Mouse (Mus musculus): ENCODE data around the gene Cyb5d1. TPM values are rescaled to one million over a fixed set of nuclear protein-coding genes. Genes with fewer than 3 reads are reported as not detected.

Cyb5d1 gene
- polyA plus RNA-seq, 1 experiment from 2014 or later: 23.9 TPM

- DNase-seq (ENCODE audit: low spot score) (no peak), ATAC-seq (ENCODE audit: low FRiP score) (no peak)
- H3K4me3 ChIP-seq (replicated peaks; ENCODE audit: low read length): no peak overlapping the region
- WGBS: 91% methylated on average over 16 of the region's 16 CpGs
- H3K9ac ChIP-seq: no peak overlapping the region
- peaks cover 71% of the 10 kb centered on the region for H3K36me3 ChIP-seq (replicated peaks; ENCODE audit: control insufficient read depth, insufficient read depth)
- H3K27me3 ChIP-seq (ENCODE audit: control insufficient read depth, insufficient read depth, low read length): no peaks in the 10 kb centered on the region
- no peak overlapping the region for H3K27ac ChIP-seq
- no peaks in the 10 kb centered on the region for H3K9me3 ChIP-seq (ENCODE audit: control insufficient read depth, low read length)
- H3K4me2 ChIP-seq (replicated peaks): no peak overlapping the region
- peaks cover 22% of the 10 kb centered on the region for H3K4me1 ChIP-seq (replicated peaks; ENCODE audit: control insufficient read depth, insufficient read depth, low read length)
Observed at GRCm38 (mm10) chr11:69406867-69407723, 11.7 kb upstream of the Cyb5d1 start.

DNA sequence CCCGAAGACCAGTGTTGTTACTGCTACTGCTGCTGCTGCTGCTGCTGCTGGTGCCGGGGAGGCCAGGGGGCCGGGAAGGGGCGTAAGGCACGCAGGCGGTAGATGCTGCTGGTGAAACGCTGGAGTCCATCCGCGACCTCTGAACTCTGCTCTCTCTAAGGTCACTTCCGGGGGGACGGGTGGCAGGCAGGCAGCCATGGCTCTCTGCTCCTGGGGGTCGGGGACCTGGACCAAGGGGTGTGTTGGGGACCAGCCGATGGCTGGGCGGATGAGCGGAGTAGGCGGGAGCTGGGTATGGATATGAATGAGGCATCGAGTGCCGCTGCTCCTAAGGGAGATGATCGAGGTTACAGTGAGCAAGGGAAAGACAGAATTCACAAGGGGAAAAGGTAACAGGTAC is 10.9 kb upstream of the Cyb5d1 start:
- H3K27ac ChIP-seq: no peak overlapping the region
- H3K9ac ChIP-seq: no peak overlapping the region
- no peak overlapping the region for H3K4me2 ChIP-seq (replicated peaks)
- no peak overlapping the region for H3K4me3 ChIP-seq (replicated peaks; ENCODE audit: low read length)
- H3K4me1 ChIP-seq (replicated peaks; ENCODE audit: control insufficient read depth, insufficient read depth, low read length): peaks cover 16% of the 10 kb centered on the region
- DNase-seq (ENCODE audit: low spot score) (no peak), ATAC-seq (ENCODE audit: low FRiP score) (no peak)
- peaks cover 71% of the 10 kb centered on the region for H3K36me3 ChIP-seq (replicated peaks; ENCODE audit: control insufficient read depth, insufficient read depth)
- no peaks in the 10 kb centered on the region for H3K27me3 ChIP-seq (ENCODE audit: control insufficient read depth, insufficient read depth, low read length)
- 88% methylated on average over 19 of the region's 19 CpGs for WGBS
- no peaks in the 10 kb centered on the region for H3K9me3 ChIP-seq (ENCODE audit: control insufficient read depth, low read length)

DNA sequence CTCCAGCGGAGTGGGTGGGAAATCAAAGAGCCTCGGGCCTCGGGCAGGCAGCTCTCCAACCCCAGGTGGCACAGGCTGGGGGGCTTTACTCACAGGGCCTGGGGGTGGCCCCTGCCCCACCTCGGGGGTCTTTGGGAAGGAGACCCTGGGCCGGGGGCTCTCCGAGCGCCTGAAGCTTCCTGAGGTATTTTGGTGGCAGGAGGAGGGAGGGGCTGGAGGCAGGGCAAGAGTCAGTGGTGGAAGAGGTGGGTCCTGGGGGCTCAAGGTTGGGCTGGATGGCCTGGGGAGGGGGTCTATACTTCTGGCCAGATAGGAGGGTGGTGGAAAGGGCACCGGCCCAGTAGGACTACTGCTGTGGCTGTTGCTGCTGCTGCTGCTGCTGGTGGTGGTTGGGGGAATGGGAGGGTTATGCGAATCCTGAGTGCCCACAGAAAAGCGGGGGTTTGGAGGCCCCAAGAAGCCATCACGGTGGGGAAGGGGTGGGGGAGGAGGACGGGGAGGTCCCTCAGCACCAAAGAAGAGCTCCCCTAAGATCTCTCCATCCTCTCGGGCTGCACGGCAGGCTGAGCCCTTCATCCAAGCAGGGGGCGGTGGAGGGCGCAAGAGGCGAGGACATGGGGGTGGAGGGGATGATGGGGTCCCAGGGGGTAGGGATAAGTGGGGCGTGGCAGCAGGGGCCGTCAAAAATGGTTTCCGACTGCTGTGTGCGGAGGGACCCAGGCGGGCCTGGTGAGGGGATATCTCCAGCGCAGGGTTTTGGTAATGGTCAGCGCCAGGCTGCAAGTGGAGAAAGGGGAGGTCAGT is 10.2 kb upstream of the Cyb5d1 start:
- Histone ChIP-seq H3K4me3 (replicated peaks; ENCODE audit: low read length) (no peak overlapping the region), H3K27me3 (ENCODE audit: control insufficient read depth, insufficient read depth, low read length) (no peaks in the 10 kb centered on the region), H3K36me3 (replicated peaks; ENCODE audit: control insufficient read depth, insufficient read depth) (peaks cover 78% of the 10 kb centered on the region), H3K4me1 (replicated peaks; ENCODE audit: control insufficient read depth, insufficient read depth, low read length) (peaks cover 16% of the 10 kb centered on the region), H3K9ac (no peak overlapping the region), H3K27ac (no peak overlapping the region), H3K9me3 (ENCODE audit: control insufficient read depth, low read length) (no peaks in the 10 kb centered on the region), H3K4me2 (replicated peaks) (no peak overlapping the region)
- DNase-seq (ENCODE audit: low spot score): no peak
- WGBS: 88% methylated on average over 24 of the region's 24 CpGs
- ATAC-seq (ENCODE audit: low FRiP score): no peak

DNA sequence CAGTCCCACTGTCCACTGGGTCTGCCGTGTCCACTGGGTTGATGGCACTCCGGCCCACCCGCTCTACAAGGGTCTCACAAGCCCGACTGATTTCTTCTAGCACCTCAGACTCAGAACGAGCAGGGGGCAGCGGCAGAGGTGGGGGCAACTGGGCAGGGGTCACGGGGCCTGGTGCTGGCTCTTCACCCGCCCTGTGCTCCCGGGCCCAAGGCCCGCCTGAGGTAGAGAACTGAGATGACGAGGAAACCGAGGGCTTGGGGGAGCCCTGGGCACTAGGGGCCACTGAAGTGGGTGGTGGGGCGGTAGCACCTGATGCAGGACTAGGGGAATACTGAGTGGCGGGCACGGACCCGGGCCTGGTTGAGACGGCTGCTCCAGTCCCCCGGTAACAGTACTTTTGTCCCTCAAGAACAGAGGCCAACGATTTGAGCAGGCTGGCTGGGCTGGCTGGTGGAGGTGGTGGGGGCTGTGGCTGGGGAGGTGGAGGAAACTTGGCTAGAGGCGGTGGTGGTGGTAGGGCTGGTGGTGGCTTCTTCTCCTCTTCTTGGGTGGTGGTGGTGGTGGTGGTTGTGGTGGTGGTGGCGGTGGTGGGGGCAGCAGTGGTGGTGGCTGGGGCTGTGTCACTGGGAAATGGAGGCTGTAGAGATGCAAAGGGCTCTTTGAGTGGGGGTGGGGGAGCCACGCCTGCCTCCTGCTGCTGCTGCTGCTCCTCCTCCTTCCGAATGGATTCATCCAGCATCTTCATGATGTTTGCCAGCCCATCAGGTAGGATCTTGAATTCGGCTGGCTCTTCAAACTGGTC is 9.4 kb upstream of the Cyb5d1 start:
- H3K27ac ChIP-seq: no peak overlapping the region
- ATAC-seq (ENCODE audit: low FRiP score): no peak
- WGBS: 88% methylated on average over 22 of the region's 24 CpGs

GRCm38 (mm10) chr11:69403691-69404594 is 8.5 kb upstream of the Cyb5d1 start:
- no peak for ATAC-seq (ENCODE audit: low FRiP score)
- H3K36me3 ChIP-seq (replicated peaks; ENCODE audit: control insufficient read depth, insufficient read depth): peaks cover 94% of the 10 kb centered on the region
- no peak for DNase-seq (ENCODE audit: low spot score)
- no peaks in the 10 kb centered on the region for H3K9me3 ChIP-seq (ENCODE audit: control insufficient read depth, low read length)
- peaks cover 11% of the 10 kb centered on the region for H3K4me1 ChIP-seq (replicated peaks; ENCODE audit: control insufficient read depth, insufficient read depth, low read length)
- 92% methylated on average over 38 of the region's 38 CpGs for WGBS
- H3K9ac ChIP-seq: no peak overlapping the region
- no peak overlapping the region for H3K4me2 ChIP-seq (replicated peaks)
- no peak overlapping the region for H3K27ac ChIP-seq
- 0 out of 2 replicates have a peak, but pooled peaks cover 5% of the 10 kb centered on the region for H3K27me3 ChIP-seq (ENCODE audit: control insufficient read depth, insufficient read depth, low read length)
- no peak overlapping the region for H3K4me3 ChIP-seq (replicated peaks; ENCODE audit: low read length)

More for the DNA sequence above, 9.4 kb upstream of the Cyb5d1 start:
- no peak overlapping the region for H3K4me3 ChIP-seq (replicated peaks; ENCODE audit: low read length)
- H3K4me1 ChIP-seq (replicated peaks; ENCODE audit: control insufficient read depth, insufficient read depth, low read length): peaks cover 16% of the 10 kb centered on the region
- no peak overlapping the region for H3K4me2 ChIP-seq (replicated peaks)
- no peaks in the 10 kb centered on the region for H3K9me3 ChIP-seq (ENCODE audit: control insufficient read depth, low read length)
- no peak overlapping the region for H3K9ac ChIP-seq
- peaks cover 86% of the 10 kb centered on the region for H3K36me3 ChIP-seq (replicated peaks; ENCODE audit: control insufficient read depth, insufficient read depth)
- 0 out of 2 replicates have a peak, but pooled peaks cover 4% of the 10 kb centered on the region for H3K27me3 ChIP-seq (ENCODE audit: control insufficient read depth, insufficient read depth, low read length)
- no peak for DNase-seq (ENCODE audit: low spot score)

- peaks cover under 1% of the 10 kb centered on the region; the same call in 1 of the 2 replicates for H3K4me1 ChIP-seq (replicated peaks; ENCODE audit: control insufficient read depth, insufficient read depth, low read length)
- ATAC-seq (ENCODE audit: low FRiP score) (no peak), DNase-seq (ENCODE audit: low spot score) (no peak)
- no peak overlapping the region for H3K9ac ChIP-seq
- 0 out of 2 replicates have a peak, but pooled peaks cover 7% of the 10 kb centered on the region for H3K27me3 ChIP-seq (ENCODE audit: control insufficient read depth, insufficient read depth, low read length)
- H3K27ac ChIP-seq: no peak overlapping the region
- peaks cover 99% of the 10 kb centered on the region for H3K36me3 ChIP-seq (replicated peaks; ENCODE audit: control insufficient read depth, insufficient read depth)
- no peaks in the 10 kb centered on the region for H3K9me3 ChIP-seq (ENCODE audit: control insufficient read depth, low read length)
- H3K4me2 ChIP-seq (replicated peaks): no peak overlapping the region
- H3K4me3 ChIP-seq (replicated peaks; ENCODE audit: low read length): no peak overlapping the region
- 89% methylated on average over 12 of the region's 12 CpGs for WGBS
Observed at GRCm38 (mm10) chr11:69401987-69402386, 6.6 kb upstream of the Cyb5d1 start.

DNA sequence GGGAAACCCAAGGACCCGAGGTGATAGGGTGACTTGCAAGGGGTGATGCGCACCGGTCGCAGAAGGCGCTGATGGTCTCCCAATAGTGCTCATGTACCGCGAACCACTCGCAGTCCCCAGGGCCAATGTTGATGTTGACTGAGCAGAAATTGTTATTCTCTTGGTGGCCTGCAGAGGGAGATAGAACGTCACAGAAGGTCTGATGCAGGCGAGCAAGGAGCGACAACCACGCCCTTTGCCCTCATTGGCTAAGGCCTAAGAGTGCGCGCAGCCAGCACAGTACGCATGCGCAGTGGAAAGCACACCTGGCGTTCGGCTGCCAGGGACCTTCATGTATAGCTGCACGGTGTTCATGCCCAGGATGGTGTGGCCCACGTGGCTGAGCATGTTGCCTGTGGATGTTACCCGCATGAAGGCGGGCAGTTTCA is 5.8 kb upstream of the Cyb5d1 start:
- H3K9me3 ChIP-seq (ENCODE audit: control insufficient read depth, low read length): no peaks in the 10 kb centered on the region
- no peak overlapping the region for H3K27ac ChIP-seq
- H3K9ac ChIP-seq: no peak overlapping the region
- no peak overlapping the region for H3K4me2 ChIP-seq (replicated peaks)
- WGBS: 18% methylated on average over 22 of the region's 22 CpGs
- DNase-seq (ENCODE audit: low spot score) (peak; percentile 90), ATAC-seq (ENCODE audit: low FRiP score) (peak; percentile 76)
- 0 out of 2 replicates have a peak, but pooled peaks cover 7% of the 10 kb centered on the region for H3K27me3 ChIP-seq (ENCODE audit: control insufficient read depth, insufficient read depth, low read length)
- peaks cover 94% of the 10 kb centered on the region for H3K36me3 ChIP-seq (replicated peaks; ENCODE audit: control insufficient read depth, insufficient read depth)
- H3K4me1 ChIP-seq (replicated peaks; ENCODE audit: control insufficient read depth, insufficient read depth, low read length): peaks cover 8% of the 10 kb centered on the region
- no peak overlapping the region for H3K4me3 ChIP-seq (replicated peaks; ENCODE audit: low read length)

DNA sequence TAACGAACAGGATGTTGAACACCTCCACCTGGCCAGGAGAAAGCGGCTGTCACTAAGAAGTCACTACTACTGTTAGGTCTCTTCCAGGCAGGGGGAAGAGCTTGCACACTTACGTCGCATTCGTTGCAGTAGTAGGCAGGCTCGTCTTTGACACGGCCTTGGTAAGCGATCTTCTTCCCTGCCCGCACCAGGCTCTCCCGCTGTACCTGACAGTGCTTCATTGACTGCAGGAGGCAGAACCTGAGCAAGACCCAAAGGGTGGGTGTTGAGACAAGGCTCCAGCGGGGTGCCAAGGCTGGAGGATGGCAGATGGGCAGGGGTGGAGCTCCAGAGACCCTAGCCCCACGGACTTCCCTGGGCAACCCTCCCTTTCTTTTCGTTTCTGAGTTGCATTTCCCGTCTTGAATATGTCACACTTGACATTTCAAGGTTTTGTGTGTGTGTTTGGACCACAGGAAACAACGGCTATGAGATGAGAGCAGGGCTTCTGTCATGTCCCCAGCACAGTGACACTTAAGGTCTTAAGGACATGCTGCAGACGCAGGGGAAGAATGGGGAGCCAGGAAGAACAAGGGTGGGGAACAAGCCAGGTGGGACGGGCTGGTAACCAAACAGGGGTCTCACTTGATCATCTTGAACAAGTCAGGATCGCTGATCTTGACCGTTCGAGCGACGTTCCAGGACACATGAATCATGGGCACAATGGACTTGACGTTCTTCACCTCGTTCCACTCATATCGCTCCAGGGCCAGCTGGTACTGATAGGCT is 4.8 kb upstream of the Cyb5d1 start:
- H3K27ac ChIP-seq: no peak overlapping the region
- 0 out of 2 replicates have a peak, but pooled peaks cover 7% of the 10 kb centered on the region for H3K27me3 ChIP-seq (ENCODE audit: control insufficient read depth, insufficient read depth, low read length)
- 76% methylated on average over 25 of the region's 25 CpGs for WGBS
- DNase-seq (ENCODE audit: low spot score) (no peak), ATAC-seq (ENCODE audit: low FRiP score) (no peak)
- peaks cover 84% of the 10 kb centered on the region for H3K36me3 ChIP-seq (replicated peaks; ENCODE audit: control insufficient read depth, insufficient read depth)
- peaks cover 10% of the 10 kb centered on the region for H3K4me1 ChIP-seq (replicated peaks; ENCODE audit: control insufficient read depth, insufficient read depth, low read length)
- no peak overlapping the region; the same call in 1 of the 2 replicates for H3K4me3 ChIP-seq (replicated peaks; ENCODE audit: low read length)
- H3K9ac ChIP-seq: no peak overlapping the region
- no peak overlapping the region for H3K4me2 ChIP-seq (replicated peaks)
- no peaks in the 10 kb centered on the region for H3K9me3 ChIP-seq (ENCODE audit: control insufficient read depth, low read length)

All from hindbrain, embryonic 14.5 days (tissue).